Mouse (Mus musculus) CH12.LX (cell line): ENCODE data around the gene D17H6S53E. TPM values are rescaled to one million over a fixed set of nuclear protein-coding genes. Genes with fewer than 3 reads are reported as not detected.

ENCODE experiments used
- DNase-seq: peaks from one replicate; pipeline ENCODE4 v3.0.0-alpha.2; 2013; ENCODE audit errors: extremely low read depth
- H3K27ac ChIP-seq: 2 replicates; pipeline ENCODE4 v1.5.1; 2012; ENCODE audit warnings: low read depth, mild to moderate bottlenecking, control low read depth, moderate library complexity; ENCODE audit not compliant: insufficient read depth
- H3K27me3 ChIP-seq: replicated peaks from 2 replicates; pipeline ENCODE3; 2012; ENCODE audit warnings: inconsistent platforms
- H3K36me3 ChIP-seq, 2 experiments: replicated peaks in 1 of 2; 2 replicates each; pipeline versions ENCODE3 to v1.6.1; 2012; ENCODE audit warnings: inconsistent platforms in 1 of 2, low read length in 1 of 2, mild to moderate bottlenecking in 1 of 2, mixed read lengths in 1 of 2, moderate library complexity in 1 of 2; ENCODE audit not compliant: control insufficient read depth in 1 of 2, insufficient read depth in 1 of 2
- H3K4me1 ChIP-seq, 2 experiments: 2 replicates each; pipeline ENCODE4 v1.6.1; 2012; ENCODE audit warnings: inconsistent platforms in 1 of 2, moderate library complexity in 1 of 2; ENCODE audit not compliant: insufficient read depth in 2 of 2, control insufficient read depth in 1 of 2
- H3K4me2 ChIP-seq: 2 replicates; pipeline ENCODE4 v1.6.1; 2012; ENCODE audit warnings: low read depth, mild to moderate bottlenecking, control low read depth; ENCODE audit not compliant: poor library complexity, insufficient read depth, severe bottlenecking
- H3K4me3 ChIP-seq, 3 experiments: fragments of 150-350 bp in 1 of 3; sonication (generic) in 1 of 3; replicated peaks in 1 of 3; 2 replicates each; pipeline versions ENCODE3 to v1.5.1; 2011 to 2012; ENCODE audit warnings: low read depth in 2 of 3, low read length in 2 of 3, mild to moderate bottlenecking in 2 of 3, moderate library complexity in 2 of 3, control low read depth in 1 of 3, improper control_type of control experiment in 1 of 3, inconsistent platforms in 1 of 3, mixed read lengths in 1 of 3; ENCODE audit not compliant: poor library complexity in 1 of 3
- H3K79me2 ChIP-seq: replicated peaks from 2 replicates; pipeline ENCODE4 v1.6.1; 2012; ENCODE audit warnings: mild to moderate bottlenecking, moderate library complexity; ENCODE audit not compliant: control insufficient read depth, poor library complexity, insufficient read depth, severe bottlenecking; ENCODE audit errors: extremely low read depth
- H3K9ac ChIP-seq: 2 replicates; pipeline ENCODE4 v1.6.1; 2012; ENCODE audit warnings: low read depth, mild to moderate bottlenecking, control low read depth, moderate library complexity; ENCODE audit not compliant: insufficient read depth
- H3K9me3 ChIP-seq: replicated peaks from 2 replicates; pipeline ENCODE3; 2012; ENCODE audit warnings: low read length, inconsistent platforms, mixed read lengths
- BHLHE40 ChIP-seq: IDR thresholded peaks from 2 replicates; pipeline ENCODE4 v1.6.1; 2011; ENCODE audit warnings: mild to moderate bottlenecking, low read depth, low read length, improper control_type of control experiment
- CHD1 ChIP-seq: IDR thresholded peaks from 2 replicates; pipeline ENCODE4 v1.6.1; 2012; ENCODE audit warnings: low read depth, low read length, improper control_type of control experiment, inconsistent platforms
- CTCF ChIP-seq, 2 experiments: IDR thresholded peaks in 1 of 2; conservative IDR thresholded peaks in 1 of 2; 2 replicates each; pipeline ENCODE4 v1.5.1; 2011 to 2012; ENCODE audit warnings: low read depth in 2 of 2, low read length in 2 of 2, improper control_type of control experiment in 1 of 2, inconsistent platforms in 1 of 2, mild to moderate bottlenecking in 1 of 2, moderate library complexity in 1 of 2
- ETS1 ChIP-seq: conservative IDR thresholded peaks from 2 replicates; pipeline ENCODE4 v1.6.1; 2012; ENCODE audit warnings: low read depth, mild to moderate bottlenecking, inconsistent platforms, low read length, improper control_type of control experiment, moderate library complexity
- GABPA ChIP-seq: IDR thresholded peaks from 2 replicates; pipeline ENCODE4 v1.6.1; 2012; ENCODE audit warnings: low read depth, low read length, improper control_type of control experiment, inconsistent platforms; ENCODE audit not compliant: insufficient replicate concordance
- HCFC1 ChIP-seq: IDR thresholded peaks from 2 replicates; pipeline ENCODE4 v1.6.1; 2012; ENCODE audit warnings: low read depth, mild to moderate bottlenecking, inconsistent platforms, low read length, improper control_type of control experiment
- IRF4 ChIP-seq: IDR thresholded peaks from 2 replicates; pipeline ENCODE4 v1.6.1; 2014; ENCODE audit warnings: low read depth, mild to moderate bottlenecking, inconsistent platforms, low read length, improper control_type of control experiment
- JUN ChIP-seq: IDR thresholded peaks from 2 replicates; pipeline ENCODE4 v1.6.1; 2011; ENCODE audit warnings: low read depth, mild to moderate bottlenecking, low read length, improper control_type of control experiment, moderate library complexity; ENCODE audit not compliant: insufficient read depth
- JUND ChIP-seq: conservative IDR thresholded peaks from 2 replicates; pipeline ENCODE4 v1.6.1; 2011; ENCODE audit warnings: low read depth, low read length, improper control_type of control experiment
- KAT2A ChIP-seq: IDR thresholded peaks from 2 replicates; pipeline ENCODE4 v1.6.1; 2012; ENCODE audit warnings: low read length, improper control_type of control experiment, inconsistent platforms; ENCODE audit not compliant: insufficient replicate concordance
- MAFK ChIP-seq: IDR thresholded peaks from 2 replicates; pipeline ENCODE4 v1.6.1; 2011; ENCODE audit warnings: low read length, improper control_type of control experiment; ENCODE audit not compliant: insufficient replicate concordance
- MAZ ChIP-seq: IDR thresholded peaks from 2 replicates; pipeline ENCODE4 v1.6.1; 2012; ENCODE audit warnings: low read depth, mild to moderate bottlenecking, inconsistent platforms, low read length, improper control_type of control experiment, moderate library complexity
- MEF2A ChIP-seq: IDR thresholded peaks from 2 replicates; pipeline ENCODE4 v1.6.1; 2014; ENCODE audit warnings: low read depth, mild to moderate bottlenecking, inconsistent platforms, low read length, improper control_type of control experiment, borderline replicate concordance
- MXI1 ChIP-seq: IDR thresholded peaks from 2 replicates; pipeline ENCODE4 v1.6.1; 2011; ENCODE audit warnings: mild to moderate bottlenecking, low read depth, low read length, improper control_type of control experiment
- MYC ChIP-seq: IDR thresholded peaks from 2 replicates; pipeline ENCODE4 v1.6.1; 2011; ENCODE audit warnings: low read depth, mild to moderate bottlenecking, improper control_type of control experiment, low read length
- NRF1 ChIP-seq: IDR thresholded peaks from 2 replicates; pipeline ENCODE4 v1.6.1; 2014; ENCODE audit warnings: low read depth, mild to moderate bottlenecking, inconsistent platforms, low read length, improper control_type of control experiment, moderate library complexity
- PAX5 ChIP-seq: IDR thresholded peaks from 2 replicates; pipeline ENCODE4 v1.6.1; 2012; ENCODE audit warnings: low read length, inconsistent platforms, mixed read lengths
- POLR2A ChIP-seq: IDR thresholded peaks from 2 replicates; pipeline ENCODE4 v1.6.1; 2011; ENCODE audit warnings: low read depth, mild to moderate bottlenecking, improper control_type of control experiment, low read length
- RAD21 ChIP-seq: IDR thresholded peaks from 2 replicates; pipeline ENCODE4 v1.6.1; 2011; ENCODE audit warnings: low read depth, mild to moderate bottlenecking, low read length, improper control_type of control experiment, moderate library complexity
- RCOR1 ChIP-seq: conservative IDR thresholded peaks from 2 replicates; pipeline ENCODE4 v1.6.1; 2012; ENCODE audit warnings: low read depth, mild to moderate bottlenecking, inconsistent platforms, low read length, improper control_type of control experiment
- TBP ChIP-seq: conservative IDR thresholded peaks from 2 replicates; pipeline ENCODE4 v1.6.1; 2011; ENCODE audit warnings: low read depth, low read length, improper control_type of control experiment
- TCF12 ChIP-seq: IDR thresholded peaks from 2 replicates; pipeline ENCODE4 v1.6.1; 2014; ENCODE audit warnings: low read depth, mild to moderate bottlenecking, inconsistent platforms, low read length, improper control_type of control experiment
- UBTF ChIP-seq: IDR thresholded peaks from 2 replicates; pipeline ENCODE4 v1.6.1; 2012; ENCODE audit warnings: low read depth, mild to moderate bottlenecking, inconsistent platforms, low read length, improper control_type of control experiment, moderate library complexity
- USF1 ChIP-seq: IDR thresholded peaks from 2 replicates; pipeline ENCODE4 v1.6.1; 2014; ENCODE audit warnings: low read depth, mild to moderate bottlenecking, inconsistent platforms, low read length, improper control_type of control experiment
- ZKSCAN1 ChIP-seq: IDR thresholded peaks from 2 replicates; pipeline ENCODE4 v1.6.1; 2012; ENCODE audit warnings: low read depth, inconsistent platforms, low read length, improper control_type of control experiment, borderline replicate concordance
- ZNF384 ChIP-seq: IDR thresholded peaks from 2 replicates; pipeline ENCODE4 v1.6.1; 2012; ENCODE audit warnings: low read depth, low read length, improper control_type of control experiment, inconsistent platforms
- dilution Hi-C: fragments of 300-500 bp; cut with MboI; formaldehyde crosslinking; loops from 2 replicates; pipeline ENCODE4 v1.14.3; 2020; ENCODE audit warnings: low sequenced_read_pairs; ENCODE audit not compliant: extremely low pct_unique_long_range_greater_than_20kb, extremely low pct_ligation_motif_present
- in situ Hi-C: fragments of 300-500 bp; cut with MboI; formaldehyde crosslinking; loops from 3 replicates; pipeline ENCODE4 v1.14.3; 2019; ENCODE audit warnings: low sequenced_read_pairs, low pct_ligation_motif_present, low pct_unique_long_range_greater_than_20kb, mixed read lengths
- polyA plus RNA-seq: library from polyadenylated mRNA; unstranded; fragments of >175 nt; gene quantifications from 2 replicates; pipeline ENCODE4 v1.2.1, GENCODE M21; 2012; ENCODE audit warnings: low read depth; ENCODE audit not compliant: insufficient read length
- total RNA-seq, 2 experiments: library from RNA; depleted of rRNA; stranded (reverse); fragments of 300-350 nt in 1 of 2; fragments of >200 nt in 1 of 2; gene quantifications; 2 replicates each; pipeline ENCODE4 v1.2.3; 2012 to 2014

The D17H6S53E gene
- total and polyA plus RNA-seq, 3 experiments: 8.7 to 15.6 (median 11.9) TPM

DNA sequence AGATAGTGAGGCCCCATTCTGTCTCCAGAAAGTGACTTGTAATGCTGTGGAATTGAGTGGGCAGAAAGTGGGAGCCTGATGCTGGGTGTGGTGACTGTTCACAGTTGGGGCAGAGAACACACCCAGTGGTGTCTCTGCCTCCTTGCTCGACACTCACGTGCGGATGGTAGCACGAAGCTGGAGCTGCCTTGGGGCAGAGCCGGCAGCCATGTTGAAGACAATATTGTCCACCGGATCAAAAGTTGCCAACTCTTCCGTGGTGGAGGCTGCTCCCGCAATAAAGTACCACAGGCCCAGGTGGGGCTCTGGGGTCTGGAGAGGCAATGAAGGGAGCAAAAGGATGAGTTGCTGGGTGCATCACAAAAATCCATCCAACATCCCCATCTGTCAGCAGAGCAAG, 4.9 kb downstream of the D17H6S53E start:
- H3K9ac ChIP-seq: no peak overlapping the region
- in situ Hi-C loops: no loop called here
- no peak overlapping the region for H3K27ac ChIP-seq
- H3K4me2 ChIP-seq: no peak overlapping the region
- TF ChIP-seq GABPA: no peak
- TF ChIP-seq ZNF384: no peak
- TF ChIP-seq MXI1: no peak
- TF ChIP-seq JUND: no peak
- TF ChIP-seq ETS1: no peak
- TF ChIP-seq CHD1: no peak
- no peak for TF ChIP-seq KAT2A
- no peak for TF ChIP-seq RCOR1
- no peak for TF ChIP-seq BHLHE40
- no peak for TF ChIP-seq HCFC1
- TF ChIP-seq RAD21: no peak
- peaks cover 13 to 38% of the 10 kb centered on the region in 2 experiments for H3K36me3 ChIP-seq
- H3K9me3 ChIP-seq: no peaks in the 10 kb centered on the region
- H3K27me3 ChIP-seq: no peaks in the 10 kb centered on the region
- no peak for DNase-seq
- H3K4me1 ChIP-seq: peaks cover 5 to 16% of the 10 kb centered on the region in 2 experiments
- peaks cover 23% of the 10 kb centered on the region for H3K79me2 ChIP-seq
- H3K4me3 ChIP-seq: no peak overlapping the region
- dilution Hi-C loops: no loop called here

DNA sequence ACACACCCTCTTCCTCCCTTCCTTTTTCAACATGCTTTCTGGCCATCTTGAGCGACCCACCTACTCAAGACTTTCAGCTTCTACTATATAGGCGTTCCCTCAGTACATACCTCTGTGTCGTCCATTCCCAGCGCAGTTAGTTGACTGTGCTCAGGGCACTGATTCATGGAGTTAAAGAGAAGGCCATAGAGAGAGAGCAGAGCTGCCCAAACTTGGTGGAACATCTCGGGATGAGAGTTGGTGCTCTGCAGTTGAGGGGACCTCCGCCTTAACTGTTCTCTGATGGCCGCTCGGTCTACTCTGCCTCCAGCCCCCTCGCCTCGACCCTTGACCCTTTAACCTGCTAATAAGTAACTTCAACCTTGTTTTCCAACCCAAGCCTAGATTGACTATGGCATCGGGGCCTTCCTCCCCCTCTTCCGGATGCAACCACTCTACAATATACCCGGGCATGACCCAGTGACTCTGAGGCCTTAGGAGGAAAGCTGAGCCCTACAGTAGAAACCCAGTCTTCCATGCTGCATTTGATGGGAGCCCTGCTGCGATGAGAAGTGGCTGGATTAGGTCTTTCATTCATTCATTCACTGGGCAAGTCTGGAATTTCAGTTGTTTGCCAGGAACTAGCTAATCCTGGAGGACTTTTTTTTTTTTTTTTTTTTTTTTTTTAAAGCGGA, 5.5 kb downstream of the D17H6S53E start, which contains the start of gene Apom:
Gene Apom, minus strand, starts transcription at position 551 of the 674 bp plus-strand sequence.
- H3K79me2 ChIP-seq: peaks cover 28% of the 10 kb centered on the region
- no peaks in the 10 kb centered on the region for H3K27me3 ChIP-seq
- no peak within 1 kb of the TSS for H3K9ac ChIP-seq
- TF ChIP-seq ZNF384 (0 out of 2 replicates have a peak, but pooled peaks have one; percentile 13), GABPA (no peak), IRF4 (no peak), TBP (no peak)
- dilution Hi-C loops: no loop called here
- H3K4me2 ChIP-seq: no peak within 1 kb of the TSS
- peaks cover 5 to 22% of the 10 kb centered on the region in 2 experiments for H3K4me1 ChIP-seq
- DNase-seq: no peak
- H3K36me3 ChIP-seq: peaks cover 13 to 38% of the 10 kb centered on the region in 2 experiments
- H3K27ac ChIP-seq: no peak within 1 kb of the TSS
- in situ Hi-C loops: no loop called here
- H3K9me3 ChIP-seq: no peaks in the 10 kb centered on the region
- no peak within 1 kb of the TSS for H3K4me3 ChIP-seq

DNA sequence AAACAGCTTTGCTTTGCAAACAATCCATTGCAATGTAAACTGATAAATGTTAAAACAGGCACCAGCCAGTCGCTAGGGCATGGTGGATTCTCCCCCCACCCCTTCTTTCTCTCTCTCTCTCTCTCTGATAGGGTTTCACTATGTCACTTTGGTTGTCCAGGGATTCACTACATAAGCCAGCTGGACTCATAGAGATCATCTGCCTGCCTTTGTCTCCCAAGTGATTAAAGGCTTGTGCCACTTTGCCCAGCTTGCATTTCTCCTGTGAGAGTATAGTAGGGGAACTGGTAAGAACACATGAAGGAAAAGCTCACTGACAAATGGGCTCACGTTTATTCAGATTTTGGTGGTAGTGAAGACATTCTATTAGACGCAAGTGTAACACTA, 6.0 kb downstream of the D17H6S53E start:
- peaks cover 13 to 38% of the 10 kb centered on the region in 2 experiments for H3K36me3 ChIP-seq
- in situ Hi-C loops: no loop called here
- H3K27me3 ChIP-seq: no peaks in the 10 kb centered on the region
- H3K4me1 ChIP-seq: peaks cover 5 to 23% of the 10 kb centered on the region in 2 experiments
- H3K27ac ChIP-seq: no peak overlapping the region
- TF ChIP-seq ZNF384: no peak
- TF ChIP-seq PAX5: no peak
- TF ChIP-seq RAD21: no peak
- TF ChIP-seq ZKSCAN1: no peak
- TF ChIP-seq TBP: no peak
- no peak for TF ChIP-seq MYC
- no peak for TF ChIP-seq JUN
- no peak for TF ChIP-seq MEF2A
- TF ChIP-seq USF1: no peak
- no peak for TF ChIP-seq MAFK
- TF ChIP-seq UBTF: no peak
- TF ChIP-seq POLR2A: no peak
- TF ChIP-seq CTCF (conservative IDR thresholded peaks at IDR 0.05 in 1 of 2, IDR thresholded peaks at IDR 0.05 in 1 of 2; ENCODE audit: low read depth in 2 of 2, low read length in 2 of 2): no peak
- no peak for TF ChIP-seq TCF12
- TF ChIP-seq MAZ: no peak
- TF ChIP-seq NRF1: no peak
- dilution Hi-C loops: no loop called here
- H3K9me3 ChIP-seq: no peaks in the 10 kb centered on the region
- no peak overlapping the region for H3K4me3 ChIP-seq
- H3K4me2 ChIP-seq: no peak overlapping the region
- H3K9ac ChIP-seq: no peak overlapping the region
- DNase-seq: no peak
- peaks cover 29% of the 10 kb centered on the region for H3K79me2 ChIP-seq
